Mouse (Mus musculus) midbrain, embryonic 12.5 days (tissue): ENCODE results near the gene Tmem158. TPM values are rescaled to one million over a fixed set of nuclear protein-coding genes. Genes with fewer than 3 reads are reported as not detected.

ENCODE experiments used
- ATAC-seq: fragments of 200-750 bp; cut with Nextera tagmentation; 2 replicates; pipeline ENCODE4 v1.8.0; 2017; ENCODE audit warnings: low read depth, moderate TSS enrichment, moderate library complexity; ENCODE audit not compliant: low FRiP score
- H3K27ac ChIP-seq: fragments of 300-500 bp; sonication (generic); replicated peaks from 2 replicates; pipeline ENCODE4 v1.5.1; 2016; ENCODE audit warnings: mild to moderate bottlenecking
- H3K27me3 ChIP-seq: fragments of 300-500 bp; sonication (generic); 2 replicates; pipeline ENCODE4 v1.6.1; 2016; ENCODE audit warnings: mild to moderate bottlenecking
- H3K36me3 ChIP-seq: fragments of 300-500 bp; sonication (generic); 2 replicates; pipeline ENCODE4 v1.6.1; 2016
- H3K4me1 ChIP-seq: fragments of 300-500 bp; sonication (generic); 2 replicates; pipeline ENCODE4 v1.6.1; 2016
- H3K4me2 ChIP-seq: fragments of 300-500 bp; sonication (generic); replicated peaks from 2 replicates; pipeline ENCODE4 v1.6.1; 2016; ENCODE audit warnings: mild to moderate bottlenecking, moderate library complexity
- H3K4me3 ChIP-seq: fragments of 300-500 bp; sonication (generic); 2 replicates; pipeline ENCODE4 v1.5.1; 2016; ENCODE audit warnings: mild to moderate bottlenecking
- H3K9ac ChIP-seq: fragments of 300-500 bp; sonication (generic); replicated peaks from 2 replicates; pipeline ENCODE4 v1.6.1; 2016; ENCODE audit warnings: mild to moderate bottlenecking, moderate library complexity
- H3K9me3 ChIP-seq: fragments of 300-500 bp; sonication (generic); 2 replicates; pipeline ENCODE4 v1.6.1; 2016; ENCODE audit warnings: mild to moderate bottlenecking
- WGBS: fragments of 180-500 bp; shearing (Covaris S2); methylation state at CpG from one replicate; pipeline ENCODE4 v1.1.7; 2016; 5-methylcytosine and 5-hydroxymethylcytosine counted together
- polyA plus RNA-seq: library from polyadenylated mRNA; unstranded; fragments of >200 nt; fragmentation: Nextera tagmentation; extraction: Ambion mirVana; gene quantifications from 2 replicates; pipeline ENCODE4 v1.2.1, GENCODE M21; 2016

Tmem158 gene
- polyA plus RNA-seq, 1 experiment from 2014 or later: 12.4 TPM

DNA sequence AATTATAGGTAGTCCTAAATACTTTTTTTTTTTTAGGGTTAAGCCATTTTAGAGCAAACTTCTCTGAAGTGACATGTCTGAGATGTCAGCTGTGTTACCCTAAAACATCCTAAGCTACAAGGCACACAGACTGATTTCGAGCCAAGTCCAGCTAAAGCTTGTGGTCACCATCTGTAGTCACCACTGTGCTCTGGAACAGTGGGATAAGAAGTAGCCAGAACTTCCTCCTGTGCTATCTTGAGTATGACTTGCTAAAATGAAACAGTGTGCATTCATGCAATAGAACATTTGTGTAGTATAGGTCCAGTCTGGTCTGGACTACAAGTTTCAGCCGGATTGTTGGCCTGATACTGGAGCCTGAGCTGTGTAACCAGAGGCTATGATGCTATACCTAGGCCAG lies 14.8 kb upstream of the Tmem158 start:
- Histone ChIP-seq H3K27ac (no peak overlapping the region), H3K4me3 (no peak overlapping the region), H3K4me1 (no peaks in the 10 kb centered on the region), H3K4me2 (no peak overlapping the region), H3K36me3 (no peaks in the 10 kb centered on the region), H3K9me3 (no peaks in the 10 kb centered on the region), H3K9ac (no peak overlapping the region), H3K27me3 (no peaks in the 10 kb centered on the region)
- WGBS: 85% methylated on average over 2 of the region's 2 CpGs
- no peak for ATAC-seq

- no peak overlapping the region for H3K9ac ChIP-seq
- no peaks in the 10 kb centered on the region for H3K4me1 ChIP-seq
- WGBS: 82% methylated on average over 5 of the region's 5 CpGs
- no peak overlapping the region for H3K27ac ChIP-seq
- H3K27me3 ChIP-seq: no peaks in the 10 kb centered on the region
- H3K36me3 ChIP-seq: no peaks in the 10 kb centered on the region
- no peak overlapping the region for H3K4me2 ChIP-seq
- no peaks in the 10 kb centered on the region for H3K9me3 ChIP-seq
- no peak for ATAC-seq
- H3K4me3 ChIP-seq: no peak overlapping the region
These were observed 14.1 kb upstream of the Tmem158 start for GRCm38 (mm10) chr9:123274674-123275073.

- no peak overlapping the region for H3K4me3 ChIP-seq
- H3K36me3 ChIP-seq: no peaks in the 10 kb centered on the region
- H3K9ac ChIP-seq: no peak overlapping the region
- H3K27me3 ChIP-seq: no peaks in the 10 kb centered on the region
- H3K9me3 ChIP-seq: no peaks in the 10 kb centered on the region
- H3K27ac ChIP-seq: no peak overlapping the region
- no peaks in the 10 kb centered on the region for H3K4me1 ChIP-seq
- no peak overlapping the region for H3K4me2 ChIP-seq
- WGBS: 64% methylated on average over 2 of the region's 2 CpGs
- no peak for ATAC-seq
These were observed 13.3 kb upstream of the Tmem158 start for GRCm38 (mm10) chr9:123273876-123274275.

DNA sequence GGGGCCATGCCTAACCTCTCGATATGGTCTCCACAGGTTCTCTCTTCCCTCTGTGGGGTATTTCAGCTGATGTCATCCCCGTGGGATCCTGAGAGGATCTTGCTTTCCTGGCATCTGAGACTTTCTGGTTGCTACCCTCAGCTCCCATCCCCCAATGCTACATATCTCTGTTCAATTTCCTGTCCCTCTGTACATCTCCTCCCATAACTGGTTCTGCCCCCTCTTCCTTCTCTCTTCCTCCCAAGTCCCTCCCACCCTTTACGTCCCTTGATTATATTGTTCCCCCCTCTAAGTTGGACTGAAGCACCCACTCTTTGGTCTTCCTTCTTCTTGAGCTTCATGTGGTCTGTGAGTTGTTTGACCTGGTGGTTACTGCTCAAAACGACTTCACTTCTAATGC lies 11.0 kb upstream of the Tmem158 start:
- ATAC-seq: no peak
- H3K36me3 ChIP-seq: no peaks in the 10 kb centered on the region
- no peaks in the 10 kb centered on the region for H3K4me1 ChIP-seq
- H3K27me3 ChIP-seq: no peaks in the 10 kb centered on the region
- H3K4me3 ChIP-seq: no peak overlapping the region
- no peak overlapping the region for H3K4me2 ChIP-seq
- H3K9ac ChIP-seq: no peak overlapping the region
- no peak overlapping the region for H3K27ac ChIP-seq
- H3K9me3 ChIP-seq: no peaks in the 10 kb centered on the region
- 83% methylated on average over 4 of the region's 4 CpGs for WGBS

- Histone ChIP-seq H3K4me3 (no peak overlapping the region), H3K27ac (no peak overlapping the region), H3K4me1 (no peaks in the 10 kb centered on the region), H3K4me2 (no peak overlapping the region), H3K9ac (no peak overlapping the region), H3K27me3 (no peaks in the 10 kb centered on the region), H3K9me3 (no peaks in the 10 kb centered on the region), H3K36me3 (no peaks in the 10 kb centered on the region)
- ATAC-seq: no peak
- WGBS: 90% methylated on average over 2 of the region's 2 CpGs
These were observed 9.5 kb upstream of the Tmem158 start for GRCm38 (mm10) chr9:123269906-123270558.

DNA sequence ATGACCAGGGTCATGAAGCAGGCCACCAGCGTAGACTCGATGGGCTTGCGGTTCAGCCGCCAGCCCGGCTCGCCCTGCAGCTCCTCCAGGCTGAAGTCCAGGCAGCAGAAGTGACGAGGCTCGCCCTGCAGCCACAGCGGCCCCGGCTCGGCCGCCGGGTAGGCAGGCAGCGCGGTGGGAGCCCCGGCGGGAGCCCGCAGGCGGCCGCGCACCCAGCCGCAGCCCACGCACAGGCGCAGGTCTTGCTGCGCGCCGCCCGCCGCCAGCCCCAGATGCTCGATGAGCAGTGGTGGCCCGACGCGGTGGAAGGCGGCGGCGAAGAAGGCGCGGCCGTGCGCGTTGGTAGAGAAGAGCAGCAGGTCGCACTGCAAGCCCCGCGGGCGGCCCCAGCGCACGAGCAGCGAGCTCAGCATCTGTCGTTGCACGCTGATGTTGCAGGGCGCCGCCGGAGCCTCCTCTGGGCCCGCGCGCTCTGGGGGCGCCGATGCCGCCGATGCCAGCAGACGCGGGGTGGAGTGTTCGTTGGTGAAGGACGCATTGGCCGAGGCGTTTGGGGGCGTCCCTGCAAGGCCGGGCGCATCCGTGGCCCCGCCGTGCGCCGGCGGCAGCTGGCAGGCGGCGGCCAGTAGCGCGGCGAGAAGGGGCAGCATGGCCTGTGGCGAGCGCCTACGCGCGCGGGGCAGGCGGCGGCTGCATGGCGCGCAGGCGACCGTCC lies 511 bp downstream of the Tmem158 start:
- peak overlapping the region; percentile 72 for H3K4me3 ChIP-seq
- peak overlapping the region; percentile 56 for H3K27ac ChIP-seq
- no peaks in the 10 kb centered on the region for H3K36me3 ChIP-seq
- ATAC-seq: peak; percentile 75
- H3K4me2 ChIP-seq: peak overlapping the region; percentile 65
- no peaks in the 10 kb centered on the region for H3K9me3 ChIP-seq
- H3K9ac ChIP-seq: peak overlapping the region; percentile 72
- H3K4me1 ChIP-seq: 0 out of 2 replicates have a peak, but pooled peaks cover 3% of the 10 kb centered on the region
- WGBS: under 1% methylated on average over 90 of the region's 92 CpGs
- peaks cover 31% of the 10 kb centered on the region for H3K27me3 ChIP-seq

GRCm38 (mm10) chr9:123259461-123259895 lies 1.1 kb downstream of the Tmem158 start:
- H3K27me3 ChIP-seq: peaks cover 31% of the 10 kb centered on the region
- no peaks in the 10 kb centered on the region for H3K9me3 ChIP-seq
- H3K4me2 ChIP-seq: peak overlapping the region; percentile 65
- H3K4me1 ChIP-seq: 0 out of 2 replicates have a peak, but pooled peaks cover 3% of the 10 kb centered on the region
- peak overlapping the region; percentile 72 for H3K4me3 ChIP-seq
- under 1% methylated on average over 41 of the region's 45 CpGs for WGBS
- peak overlapping the region; percentile 72 for H3K9ac ChIP-seq
- no peaks in the 10 kb centered on the region for H3K36me3 ChIP-seq
- peak; percentile 85; the same call in 1 of the 2 replicates for ATAC-seq
- peak overlapping the region; percentile 56 for H3K27ac ChIP-seq

GRCm38 (mm10) chr9:123258796-123259195 lies 1.8 kb downstream of the Tmem158 start:
- Histone ChIP-seq H3K4me1 (0 out of 2 replicates have a peak, but pooled peaks cover 3% of the 10 kb centered on the region), H3K9ac (no peak overlapping the region), H3K36me3 (no peaks in the 10 kb centered on the region), H3K27me3 (peaks cover 30% of the 10 kb centered on the region), H3K4me2 (peak overlapping the region; percentile 65), H3K9me3 (no peaks in the 10 kb centered on the region), H3K27ac (no peak overlapping the region), H3K4me3 (peak overlapping the region; percentile 72)
- no peak for ATAC-seq
- WGBS: 34% methylated on average over 10 of the region's 10 CpGs

- no peak overlapping the region for H3K4me3 ChIP-seq
- H3K27ac ChIP-seq: no peak overlapping the region
- WGBS: 81% methylated on average over 3 of the region's 3 CpGs
- H3K9ac ChIP-seq: no peak overlapping the region
- peaks cover 26% of the 10 kb centered on the region for H3K27me3 ChIP-seq
- no peaks in the 10 kb centered on the region for H3K36me3 ChIP-seq
- no peak overlapping the region for H3K4me2 ChIP-seq
- no peaks in the 10 kb centered on the region for H3K9me3 ChIP-seq
- ATAC-seq: no peak
- 0 out of 2 replicates have a peak, but pooled peaks cover 1% of the 10 kb centered on the region for H3K4me1 ChIP-seq
These were observed 4.8 kb downstream of the Tmem158 start for GRCm38 (mm10) chr9:123255736-123256135.

GRCm38 (mm10) chr9:123247992-123248391 lies 12.6 kb downstream of the Tmem158 start:
- ATAC-seq: no peak
- H3K4me2 ChIP-seq: no peak overlapping the region
- H3K4me3 ChIP-seq: no peak overlapping the region
- no peaks in the 10 kb centered on the region for H3K36me3 ChIP-seq
- H3K27me3 ChIP-seq: no peaks in the 10 kb centered on the region
- no peak overlapping the region for H3K27ac ChIP-seq
- no peaks in the 10 kb centered on the region for H3K9me3 ChIP-seq
- 89% methylated on average over 1 of the region's 1 CpGs for WGBS
- no peaks in the 10 kb centered on the region for H3K4me1 ChIP-seq
- H3K9ac ChIP-seq: no peak overlapping the region

DNA sequence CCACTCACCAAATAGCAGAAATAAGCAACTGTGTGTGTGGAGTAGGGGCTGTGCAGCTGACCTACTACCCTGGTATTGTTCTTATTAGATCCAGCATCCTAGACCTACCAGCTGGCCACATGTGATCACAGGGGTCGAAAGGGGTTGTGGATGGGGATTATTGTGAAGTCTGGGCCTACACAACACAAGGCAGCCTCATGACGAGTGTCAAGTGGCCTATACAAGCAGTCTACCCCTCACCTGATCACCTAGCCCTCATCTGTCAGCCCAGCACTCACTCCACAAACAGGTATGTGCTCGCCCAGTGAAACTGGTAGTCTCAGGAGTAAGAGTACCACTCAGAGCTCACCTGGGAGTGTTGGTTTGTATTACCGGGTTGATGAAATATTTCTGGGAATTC lies 15.4 kb downstream of the Tmem158 start:
- no peak for ATAC-seq
- 85% methylated on average over 4 of the region's 4 CpGs for WGBS
- no peak overlapping the region for H3K4me3 ChIP-seq

DNA sequence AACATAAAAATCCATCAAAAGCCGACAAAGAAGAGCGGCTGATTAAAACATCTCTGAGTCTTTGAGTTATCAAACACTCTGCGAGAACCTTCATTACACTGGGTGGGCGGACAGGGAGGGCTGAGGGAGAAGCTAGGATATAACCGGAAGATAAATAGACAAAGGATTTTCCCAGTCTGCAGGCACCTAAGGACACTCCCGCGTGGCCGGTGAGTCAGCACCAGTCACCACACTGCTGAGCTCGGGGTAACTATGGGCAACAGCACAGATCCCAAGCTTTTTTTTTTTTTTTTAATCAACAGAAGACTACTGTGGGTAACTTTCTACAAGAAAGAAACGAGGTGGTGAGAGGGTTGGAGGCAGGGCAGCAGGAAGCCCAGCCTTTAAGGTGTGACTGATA lies 16.6 kb downstream of the Tmem158 start:
- WGBS: 69% methylated on average over 10 of the region's 10 CpGs
- Histone ChIP-seq H3K4me2 (no peak overlapping the region), H3K9ac (no peak overlapping the region), H3K27me3 (no peaks in the 10 kb centered on the region), H3K27ac (no peak overlapping the region), H3K9me3 (no peaks in the 10 kb centered on the region), H3K4me1 (no peaks in the 10 kb centered on the region), H3K36me3 (no peaks in the 10 kb centered on the region), H3K4me3 (no peak overlapping the region)
- ATAC-seq: no peak

More for the DNA sequence above, 15.4 kb downstream of the Tmem158 start:
- Histone ChIP-seq H3K9me3 (no peaks in the 10 kb centered on the region), H3K27me3 (no peaks in the 10 kb centered on the region), H3K36me3 (no peaks in the 10 kb centered on the region), H3K27ac (no peak overlapping the region), H3K4me1 (no peaks in the 10 kb centered on the region), H3K4me2 (no peak overlapping the region), H3K9ac (no peak overlapping the region)
